Mouse (Mus musculus) T-helper 17 cell (primary cell): Measurements from ENCODE around the gene Nlrp4f.

Experiments
- in situ Hi-C, 2 experiments: fragments of 300-600 bp; cut with MboI, MseI; formaldehyde crosslinking; loops; 1 replicate in 1 of 2; 2 replicates in 1 of 2; pipeline ENCODE4 v1.15.1; 2025; ENCODE audit warnings: high pct_unique_total_duplicates in 2 of 2

Nlrp4f gene

GRCm38 (mm10) chr13:65205877-65206276 lies at the start of gene Nlrp4f:
Nlrp4f (minus strand) TSS chr13:65205977.
- in situ Hi-C loops: no loop called here

- in situ Hi-C loops: loop anchor here (5.0 to 25.0 kb wide), 7 partner anchors 34 to 1869 kb away; partner anchors contain the start of genes Zfp367 (in 2 of the 2), Zfp369 (in 2 of the 2), Ercc6l2 (in 1 of the 2) and Gm10767 (in 1 of the 2)
These were observed 37.5 kb upstream of the Nlrp4f start for GRCm38 (mm10) chr13:65243273-65243672.

- in situ Hi-C loops: loop anchor here (5.0 to 25.0 kb wide), 7 partner anchors 35 to 1870 kb away; partner anchors contain the start of genes Zfp367 (in 2 of the 2), Zfp369 (in 2 of the 2), Ercc6l2 (in 1 of the 2) and Gm10767 (in 1 of the 2)
These were observed 36.6 kb upstream of the Nlrp4f start for GRCm38 (mm10) chr13:65242319-65242787.

DNA sequence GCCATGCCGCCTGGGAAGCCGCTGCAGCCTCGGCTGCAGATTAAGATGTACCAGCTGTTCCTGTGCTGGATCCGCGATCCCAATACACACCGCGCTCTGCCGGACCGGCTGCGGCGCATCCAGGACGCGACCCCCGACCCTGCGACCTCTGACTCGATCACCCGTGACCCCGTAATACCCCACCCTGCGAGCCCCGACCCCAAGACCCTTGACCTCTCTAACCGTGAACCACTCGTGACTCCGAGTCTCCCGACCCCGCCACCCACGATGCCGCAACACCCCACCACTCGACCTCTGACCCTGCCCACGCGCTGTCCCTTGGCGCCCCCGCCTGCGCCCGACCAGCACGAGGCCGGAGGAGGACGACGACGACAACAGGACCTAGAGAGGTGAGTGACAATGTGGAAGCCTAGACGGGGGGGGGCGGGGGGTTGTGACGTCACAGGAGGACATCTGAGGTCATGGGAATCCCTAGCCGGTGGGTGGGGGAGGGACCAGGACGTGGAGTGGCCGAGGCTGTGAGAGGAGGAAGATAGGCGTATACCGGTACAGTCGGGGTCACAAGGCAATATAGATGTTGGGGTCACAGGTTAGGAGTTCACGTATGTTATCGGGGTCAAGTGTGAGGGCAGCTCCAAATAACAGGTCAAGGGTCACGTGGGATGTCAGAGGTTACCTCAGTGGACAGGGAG lies 36.0 kb upstream of the Nlrp4f start:
- in situ Hi-C loops: loop anchor here (5.0 to 25.0 kb wide), 7 partner anchors 36 to 1871 kb away; partner anchors contain the start of genes Zfp367 (in 2 of the 2), Zfp369 (in 2 of the 2), Ercc6l2 (in 1 of the 2) and Gm10767 (in 1 of the 2)

DNA sequence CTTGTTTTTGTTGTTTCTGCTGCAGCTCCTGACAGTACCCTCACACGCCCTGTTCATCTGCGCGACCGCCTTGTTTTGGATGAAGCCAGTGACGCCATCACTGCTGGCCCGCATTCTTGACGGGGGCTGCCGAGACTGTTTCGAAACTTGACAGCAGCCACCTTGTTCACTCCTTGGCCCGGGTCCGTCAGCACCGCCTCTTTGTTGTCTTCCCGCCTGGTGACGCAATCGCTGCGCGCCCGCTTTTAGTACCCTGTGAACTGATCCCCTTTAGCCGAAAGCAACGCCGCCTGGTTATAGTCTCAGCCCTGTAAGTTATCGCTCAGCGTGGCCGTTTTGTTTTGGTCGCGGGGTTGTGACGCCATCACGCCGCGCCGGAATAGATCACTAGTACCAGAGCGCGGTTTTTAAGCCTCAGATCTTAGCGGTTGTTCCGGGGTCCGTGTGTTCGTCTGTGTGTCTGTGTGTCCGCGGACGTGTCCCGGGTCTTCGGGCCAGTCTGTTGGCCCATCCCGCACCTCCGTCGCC lies 35.4 kb upstream of the Nlrp4f start:
- in situ Hi-C loops: loop anchor here (5.0 to 25.0 kb wide), 7 partner anchors 36 to 1871 kb away; partner anchors contain the start of genes Zfp367 (in 2 of the 2), Zfp369 (in 2 of the 2), Ercc6l2 (in 1 of the 2) and Gm10767 (in 1 of the 2)

GRCm38 (mm10) chr13:65240509-65241098 lies 34.8 kb upstream of the Nlrp4f start:
- in situ Hi-C loops: loop anchor here (5.0 to 25.0 kb wide), 7 partner anchors 37 to 1872 kb away; partner anchors contain the start of genes Zfp367 (in 2 of the 2), Zfp369 (in 2 of the 2), Ercc6l2 (in 1 of the 2) and Gm10767 (in 1 of the 2)

DNA sequence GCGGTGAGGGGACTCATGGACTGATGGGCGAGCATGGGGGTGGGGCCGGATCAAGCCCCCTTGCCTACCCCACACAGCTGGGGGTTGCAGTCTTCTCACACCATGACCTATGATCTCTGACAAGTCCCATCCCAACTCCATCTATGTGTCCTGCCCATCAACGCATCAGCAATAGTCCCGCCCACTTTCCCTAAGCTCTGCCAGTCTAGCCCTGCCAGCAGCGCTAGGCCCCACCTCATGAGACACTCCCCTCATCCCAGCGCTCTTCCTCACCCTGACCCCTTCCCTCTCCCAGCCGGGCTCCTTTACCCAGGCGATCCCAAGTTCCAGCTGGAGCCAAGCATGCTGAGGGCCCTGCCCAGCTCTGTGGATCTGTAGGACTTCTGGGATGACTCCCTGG lies 31.4 kb upstream of the Nlrp4f start:
- in situ Hi-C loops: loop anchor here (5.0 to 25.0 kb wide), 5 partner anchors 135 to 1875 kb away; partner anchors contain the start of genes Cdc14b (in 1 of the 2), Gm10767 (in 1 of the 2), Gm28557 (in 1 of the 2) and Habp4 (in 1 of the 2)

- in situ Hi-C loops: loop anchor here (25.0 kb wide), 3 partner anchors 1064 to 1886 kb away; partner anchors contain the start of genes Gm10767 (in 1 of the 2), Gm28557 (in 1 of the 2), Habp4 (in 1 of the 2) and Rslcan18 (in 1 of the 2)
These were observed 20.9 kb upstream of the Nlrp4f start for GRCm38 (mm10) chr13:65226657-65227056.

GRCm38 (mm10) chr13:65225945-65226344 lies 20.2 kb upstream of the Nlrp4f start:
- in situ Hi-C loops: loop anchor here (25.0 kb wide), 3 partner anchors 1064 to 1886 kb away; partner anchors contain the start of genes Gm10767 (in 1 of the 2), Gm28557 (in 1 of the 2), Habp4 (in 1 of the 2) and Rslcan18 (in 1 of the 2)

DNA sequence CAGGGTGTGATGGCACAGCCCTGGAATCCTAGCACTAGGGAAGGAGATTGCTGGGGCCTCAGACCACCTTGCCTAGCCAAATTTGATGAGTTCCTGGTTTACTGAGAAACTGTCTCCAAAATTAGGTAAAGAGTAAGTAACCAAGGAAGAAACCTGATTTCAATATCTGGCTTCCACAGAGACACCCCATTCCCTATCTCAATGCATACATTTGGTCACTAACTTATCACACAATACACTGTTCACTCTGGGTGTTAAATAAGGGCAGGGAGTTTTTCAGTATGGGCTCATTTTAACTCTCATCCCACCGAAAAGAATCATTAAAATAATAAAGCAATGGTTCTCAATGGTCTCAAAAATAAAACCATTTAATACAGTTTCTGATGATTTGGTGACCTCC lies 5.1 kb downstream of the Nlrp4f start:
- in situ Hi-C loops: no loop called here

DNA sequence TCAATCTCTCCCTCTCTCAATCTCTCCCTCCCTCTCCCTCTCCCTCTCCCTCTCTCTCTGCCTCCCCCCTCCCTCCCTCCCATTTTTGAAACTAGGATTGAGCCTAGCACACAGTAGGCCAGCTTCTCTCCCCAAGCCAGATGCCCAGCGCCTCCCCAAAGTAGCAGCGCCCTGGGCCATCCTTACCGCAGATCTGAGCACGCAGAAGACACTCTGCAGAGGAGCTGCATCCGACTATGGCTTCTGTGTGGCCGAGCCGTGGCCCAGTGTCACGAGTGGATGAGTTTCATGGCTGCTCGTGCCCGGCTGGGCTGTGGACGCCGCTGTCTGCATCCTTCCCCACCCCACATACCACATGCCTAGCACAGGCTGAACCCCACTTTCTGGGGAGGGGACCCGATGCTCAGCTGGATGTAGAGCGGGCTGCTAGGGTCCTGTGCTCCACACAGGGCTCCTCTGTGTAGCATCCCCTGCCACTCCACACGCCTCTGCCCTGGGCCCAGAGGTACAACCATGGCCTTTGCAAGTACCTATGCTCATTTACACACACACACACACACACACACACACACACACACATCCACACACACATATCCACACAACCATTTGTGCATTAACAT lies 29.2 kb downstream of the Nlrp4f start:
- in situ Hi-C loops: no loop called here

GRCm38 (mm10) chr13:65175734-65176471 lies 29.9 kb downstream of the Nlrp4f start:
- in situ Hi-C loops: no loop called here

DNA sequence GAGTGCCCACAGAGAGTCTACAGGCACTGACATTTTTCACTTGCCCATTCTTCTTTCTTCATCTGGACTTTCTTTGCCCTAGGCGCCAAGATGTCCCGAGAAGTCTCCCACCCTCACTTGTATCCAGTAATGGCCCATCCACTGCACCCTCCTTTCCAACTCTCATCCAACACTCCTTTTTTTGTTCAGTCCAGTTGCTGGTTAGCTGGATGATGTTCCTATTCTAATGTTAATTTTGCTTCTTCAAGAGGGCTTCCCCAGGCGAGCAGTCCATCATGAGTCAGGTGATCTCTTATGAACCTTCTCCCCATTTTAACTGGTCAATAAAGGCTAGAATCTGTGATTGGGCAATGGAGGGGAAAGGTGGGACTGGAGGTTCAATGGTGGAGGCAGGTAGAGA lies 31.7 kb downstream of the Nlrp4f start:
- in situ Hi-C loops: no loop called here

DNA sequence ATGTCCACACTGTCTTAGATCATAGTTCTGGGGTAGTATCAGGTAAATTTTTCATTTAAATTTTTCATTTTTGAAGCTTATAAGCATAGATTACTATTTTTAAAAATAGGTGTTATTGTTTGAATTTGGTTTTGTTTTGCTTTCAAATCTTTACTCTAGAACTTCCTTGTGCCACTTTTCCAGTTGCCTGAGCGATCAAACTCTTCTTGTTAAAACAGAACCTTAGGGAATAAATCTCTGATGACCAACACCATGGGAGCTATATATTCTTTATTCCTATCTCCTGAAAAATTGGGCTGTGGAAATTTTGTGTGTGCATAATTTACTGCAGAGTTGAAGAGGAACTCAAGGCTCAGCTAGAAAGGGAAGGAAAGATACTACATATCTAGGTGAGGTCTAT lies 55.8 kb downstream of the Nlrp4f start, which contains the start of gene Olfr466:
Olfr466 (plus strand) TSS at position 301 of the 400 bp plus-strand sequence.
- in situ Hi-C loops: no loop called here

GRCm38 (mm10) chr13:65137789-65138188 lies 68.0 kb downstream of the Nlrp4f start, which contains the start of gene Olfr465-ps1:
Olfr465-ps1 (plus strand) TSS chr13:65138089.
- in situ Hi-C loops: no loop called here
